Mouse (Mus musculus) lung, postnatal 10 days (tissue): ENCODE data around the gene Cpne9.
"Not testable (repeated sequence)": the region's sequence is repeated elsewhere in the genome, so short reads cannot be mapped to it uniquely, and the experiment has no call there.

ENCODE experiments used
- DNase-seq: peaks from one replicate; pipeline ENCODE4 v3.0.0; 2021

Cpne9 gene

GRCm38 (mm10) chr6:113292938-113293337 is 10.8 kb downstream of the Cpne9 start:
- DNase-seq: no peak

- DNase-seq: no peak
Measured at GRCm38 (mm10) chr6:113296046-113296445, 13.9 kb downstream of the Cpne9 start.

DNA sequence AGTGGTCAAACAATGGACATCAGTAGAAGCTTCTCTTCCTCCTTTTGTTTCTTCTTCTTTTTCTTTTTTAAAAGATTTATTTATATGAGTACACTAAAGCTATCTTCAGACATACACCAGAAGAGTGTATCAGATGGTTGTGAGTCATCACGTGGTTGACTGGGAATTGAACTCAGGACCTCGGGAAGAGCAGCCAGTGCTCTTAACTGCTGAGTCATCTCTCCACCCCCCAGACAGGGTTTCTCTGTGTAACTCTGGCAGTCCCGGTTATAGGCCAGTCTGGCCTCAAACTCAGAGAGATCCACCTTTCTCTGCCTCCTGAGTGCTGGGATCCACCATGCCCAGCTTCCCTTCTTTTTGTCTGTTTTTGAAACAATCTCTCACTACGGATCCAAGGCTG is 14.5 kb downstream of the Cpne9 start:
- no peak for DNase-seq

GRCm38 (mm10) chr6:113301350-113301749 is 19.2 kb downstream of the Cpne9 start:
- no peak for DNase-seq

DNA sequence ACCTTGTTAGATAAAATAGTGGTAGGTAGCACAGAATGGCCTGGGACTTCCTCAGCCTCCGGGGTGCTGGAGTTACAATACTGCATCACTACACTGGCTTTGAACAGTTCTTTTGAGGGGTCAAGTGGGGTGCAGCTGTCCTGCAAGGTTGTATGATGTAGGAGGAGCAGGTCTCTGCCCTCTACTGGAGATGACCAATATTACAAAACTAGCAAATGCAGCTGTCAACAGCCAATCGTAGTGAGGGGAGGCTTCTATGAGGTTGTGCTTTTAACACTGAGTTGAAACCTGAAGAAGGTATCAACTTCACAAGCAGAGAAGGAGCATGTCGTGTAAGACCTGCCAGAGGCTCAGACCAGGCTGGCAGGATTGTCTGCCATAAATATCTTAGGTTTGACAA is 20.2 kb downstream of the Cpne9 start:
- DNase-seq: peak; percentile 24

- DNase-seq: peak; percentile 100
Measured at GRCm38 (mm10) chr6:113306322-113306985, 24.3 kb downstream of the Cpne9 start.

GRCm38 (mm10) chr6:113306986-113307349 is 24.9 kb downstream of the Cpne9 start, which contains the start of gene Brpf1:
Gene Brpf1 (plus strand): TSS chr6:113307137.
- no peak for DNase-seq

- DNase-seq: peak; percentile 61
Measured at GRCm38 (mm10) chr6:113307481-113308121, 25.5 kb downstream of the Cpne9 start.

- DNase-seq: peak; percentile 43
Measured at GRCm38 (mm10) chr6:113308141-113308540, 26.0 kb downstream of the Cpne9 start.

- no peak for DNase-seq
Measured at GRCm38 (mm10) chr6:113315972-113316371, 33.9 kb downstream of the Cpne9 start.

DNA sequence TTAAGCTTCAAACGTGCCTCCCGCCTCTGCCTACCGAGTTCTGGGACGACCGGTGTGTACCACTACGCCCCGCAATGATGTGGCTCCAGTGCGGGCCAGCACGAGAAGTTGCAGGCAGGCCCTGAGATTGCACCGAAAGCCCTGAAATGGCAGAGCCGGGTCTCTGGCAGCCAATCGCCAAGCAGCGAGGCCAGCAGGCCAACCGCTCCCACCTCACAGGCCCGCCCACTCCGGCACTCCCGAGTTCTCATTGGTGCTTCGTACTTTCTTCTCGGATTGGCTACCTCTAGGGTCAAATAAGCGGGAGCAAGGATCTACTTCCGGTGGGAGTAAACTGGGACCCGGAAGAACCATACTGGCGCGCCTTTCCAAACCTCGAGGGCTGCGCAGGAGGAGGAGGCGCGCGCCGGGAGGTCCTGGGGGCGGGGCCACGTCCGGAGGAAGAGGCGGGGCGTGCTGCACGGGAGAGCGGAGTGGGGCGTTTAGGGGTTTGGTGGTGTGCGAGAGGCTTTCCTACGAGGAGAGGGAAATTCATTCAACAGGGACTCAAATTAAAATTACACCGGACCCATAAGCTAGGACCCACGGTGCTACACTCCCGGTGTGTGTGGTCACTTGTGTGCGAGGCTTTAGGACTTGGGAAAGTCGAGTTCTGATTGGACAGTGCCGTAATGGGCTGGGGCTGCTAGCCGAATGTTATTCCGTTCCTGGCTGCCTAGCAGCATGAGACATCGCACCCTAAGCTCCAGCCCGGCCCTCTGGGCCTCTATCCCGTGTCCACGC is 44.6 kb downstream of the Cpne9 start, which contains the start of gene Ogg1:
Gene Ogg1 (plus strand): TSS at position 440 of the 783 bp plus-strand sequence.
- peak; percentile 99 for DNase-seq

GRCm38 (mm10) chr6:113329396-113329795 is 47.3 kb downstream of the Cpne9 start:
- DNase-seq: no peak

DNA sequence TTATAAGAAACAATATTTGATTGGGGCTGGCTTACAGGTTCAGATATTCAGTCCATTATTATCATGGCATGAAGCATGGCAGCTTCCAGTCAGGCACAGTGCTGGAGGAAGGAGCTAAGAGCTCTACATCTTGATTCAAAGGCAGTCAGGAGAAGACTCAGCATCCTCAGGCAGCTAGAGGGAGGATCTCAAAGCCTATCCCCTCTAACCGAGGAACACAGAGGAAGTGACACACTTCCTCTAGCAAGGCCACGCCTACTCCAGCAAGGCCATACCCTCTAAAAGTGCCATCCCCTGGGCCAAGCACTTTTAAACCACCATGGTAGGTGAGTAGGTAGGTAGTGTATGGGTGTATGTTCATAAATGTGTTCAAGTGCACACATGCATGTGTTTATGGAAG is 48.4 kb downstream of the Cpne9 start:
- peak; percentile 34 for DNase-seq

- DNase-seq: no peak
Measured at GRCm38 (mm10) chr6:113331721-113332120, 49.6 kb downstream of the Cpne9 start.

GRCm38 (mm10) chr6:113332734-113333133 is 50.6 kb downstream of the Cpne9 start:
- not testable (repeated sequence) for DNase-seq

GRCm38 (mm10) chr6:113333137-113333950 is 51.2 kb downstream of the Cpne9 start:
- DNase-seq: peak; percentile 72

- no peak for DNase-seq
Measured at GRCm38 (mm10) chr6:113334216-113334615, 52.1 kb downstream of the Cpne9 start.

DNA sequence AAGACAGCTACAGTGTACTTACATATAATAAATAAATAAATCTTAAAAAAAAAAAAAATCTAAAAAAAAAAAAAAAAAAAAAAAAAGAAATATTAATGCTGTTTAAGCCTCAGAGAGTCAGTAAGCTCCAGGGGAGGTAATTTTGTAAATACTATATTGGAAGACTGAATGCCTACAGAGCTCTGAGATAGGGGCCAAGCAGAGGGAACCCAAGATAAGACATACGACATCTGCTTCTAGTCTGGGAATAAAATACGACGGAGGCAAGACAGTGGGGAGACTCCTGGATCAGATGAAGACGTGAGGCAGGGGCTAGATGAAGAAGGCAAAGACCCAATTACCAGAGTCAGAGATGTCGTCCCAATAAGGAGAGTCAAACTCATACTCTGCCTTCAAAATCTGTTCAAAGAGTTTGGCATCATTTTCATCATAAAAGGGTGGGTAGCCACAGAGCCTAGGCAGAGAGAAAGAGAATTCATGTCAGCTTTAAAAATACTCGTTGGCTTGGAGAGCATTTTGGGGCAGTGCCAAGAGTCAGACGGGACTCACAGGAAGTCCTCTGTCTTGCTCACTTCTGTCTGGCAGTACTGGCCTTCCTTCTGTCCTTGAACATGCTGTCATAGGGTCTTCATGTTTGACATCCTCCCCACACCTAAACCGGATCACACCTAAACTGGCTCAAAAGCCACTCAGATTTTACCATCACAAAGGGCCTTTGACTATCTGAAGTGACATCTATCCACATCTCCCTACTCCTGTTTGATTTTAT is 54.9 kb downstream of the Cpne9 start:
- peak; percentile 44 for DNase-seq

- no peak for DNase-seq
Measured at GRCm38 (mm10) chr6:113341574-113341973, 59.5 kb downstream of the Cpne9 start.

DNA sequence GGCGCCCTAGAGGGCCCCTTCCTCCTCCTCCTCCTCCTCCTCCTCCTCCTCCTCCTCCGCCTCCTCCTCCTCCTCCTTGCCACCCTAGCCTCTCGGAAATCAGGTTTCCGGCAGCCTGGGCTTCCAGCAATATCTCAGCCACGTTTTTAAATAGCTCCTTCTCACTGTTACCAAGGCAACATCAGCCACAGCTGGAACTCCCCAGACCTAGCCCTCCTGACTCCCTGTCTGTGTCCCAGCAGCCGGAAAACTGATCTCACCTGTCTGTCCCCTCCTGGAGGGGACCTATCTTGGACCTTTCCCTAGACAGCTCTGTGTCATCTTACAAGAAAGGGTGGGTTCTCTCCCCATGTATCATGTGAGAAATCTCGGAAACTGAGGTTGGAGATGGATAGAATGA is 60.2 kb downstream of the Cpne9 start:
- DNase-seq: no peak

GRCm38 (mm10) chr6:113343177-113344092 is 61.3 kb downstream of the Cpne9 start, which contains the start of gene Camk1:
Gene Camk1 (minus strand): TSS chr6:113343984.
- peak; percentile 90 for DNase-seq
